Mouse (Mus musculus): ENCODE measurements around the gene Axdnd1. TPM values are rescaled to one million over a fixed set of nuclear protein-coding genes. Genes with fewer than 3 reads are reported as not detected.
A peak's percentile ranks its signal among the peaks of the same experiment; 100 is the strongest.
"Not testable (repeated sequence)": the region's sequence is repeated elsewhere in the genome, so short reads cannot be mapped to it uniquely, and the experiment has no call there.

The Axdnd1 gene
- total and polyA plus RNA-seq, 2 experiments from 2014 or later = 0.52 to 0.56 TPM

GRCm38 (mm10) chr1:156424054-156424453 lies 3.1 kb upstream of the Axdnd1 start:
- Histone ChIP-seq H3K27me3 (ENCODE audit: insufficient read depth, low read length) (no peaks in the 10 kb centered on the region), H3K27ac (ENCODE audit: low read depth, low read length) (no peak overlapping the region), H3K9me3 (ENCODE audit: low read length) (no peaks in the 10 kb centered on the region), H3K4me1 (ENCODE audit: insufficient read depth) (no peaks in the 10 kb centered on the region), H3K4me2 (ENCODE audit: low read depth) (no peak overlapping the region), H3K4me3 (ENCODE audit: low read depth, low read length) (no peak overlapping the region), H3K9ac (no peak overlapping the region), H3K36me3 (ENCODE audit: insufficient read depth) (no peaks in the 10 kb centered on the region)
- ATAC-seq (no peak), DNase-seq (no peak)
- 92% methylated on average over 3 of the region's 3 CpGs for WGBS
- TF ChIP-seq CTCF (IDR thresholded peaks at IDR 0.05; ENCODE audit: low read depth) = no peak

DNA sequence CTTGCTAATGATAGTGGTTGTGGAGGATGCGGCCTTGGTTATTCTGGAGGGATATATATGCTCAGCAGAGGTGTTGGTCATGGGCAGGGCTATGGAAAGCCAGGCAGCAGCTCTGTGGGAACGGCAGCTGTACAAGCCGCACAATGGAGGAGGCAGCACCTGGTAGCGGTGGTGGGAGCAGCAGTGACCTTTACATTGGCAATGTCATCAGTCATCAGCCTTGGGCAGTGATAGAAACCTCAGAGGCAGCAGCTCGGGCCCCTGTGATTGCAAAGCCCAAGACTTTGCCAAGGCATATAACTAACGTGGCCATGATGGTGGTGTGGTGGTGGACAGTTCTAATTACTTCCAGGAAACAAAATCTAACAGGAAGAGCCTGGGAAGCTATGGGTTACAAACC lies 2.5 kb upstream of the Axdnd1 start:
- TF ChIP-seq CTCF (IDR thresholded peaks at IDR 0.05; ENCODE audit: low read depth) = no peak
- WGBS = 90% methylated on average over 6 of the region's 6 CpGs
- Histone ChIP-seq H3K27me3 (ENCODE audit: insufficient read depth, low read length) (no peaks in the 10 kb centered on the region), H3K9me3 (ENCODE audit: low read length) (no peaks in the 10 kb centered on the region), H3K36me3 (ENCODE audit: insufficient read depth) (no peaks in the 10 kb centered on the region), H3K9ac (no peak overlapping the region), H3K4me1 (ENCODE audit: insufficient read depth) (no peaks in the 10 kb centered on the region), H3K4me2 (ENCODE audit: low read depth) (no peak overlapping the region), H3K4me3 (ENCODE audit: low read depth, low read length) (no peak overlapping the region), H3K27ac (ENCODE audit: low read depth, low read length) (no peak overlapping the region)
- no peak for DNase-seq
- ATAC-seq = no peak

DNA sequence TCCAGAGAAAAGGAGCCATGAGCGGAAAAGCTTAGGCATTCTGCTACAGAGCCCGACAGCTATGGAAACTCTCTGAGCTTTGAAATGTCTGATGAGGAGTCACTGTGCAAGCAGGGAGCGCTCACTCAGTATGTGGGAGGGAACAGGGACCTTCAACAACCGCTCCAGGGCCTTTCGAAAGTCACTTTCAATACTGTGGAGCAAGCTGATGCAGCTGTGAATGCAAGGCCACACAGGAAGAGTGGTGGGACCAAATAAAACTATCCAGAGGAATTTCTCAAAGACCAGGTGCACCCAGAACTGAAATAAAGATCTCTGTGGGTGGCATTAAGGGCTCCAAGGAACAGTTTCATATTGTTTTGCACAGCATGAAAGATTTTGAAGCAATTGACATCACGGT lies 1.9 kb upstream of the Axdnd1 start:
- WGBS = 73% methylated on average over 6 of the region's 6 CpGs
- Histone ChIP-seq H3K4me3 (ENCODE audit: low read depth, low read length) (no peak overlapping the region), H3K36me3 (ENCODE audit: insufficient read depth) (no peaks in the 10 kb centered on the region), H3K9me3 (ENCODE audit: low read length) (no peaks in the 10 kb centered on the region), H3K27me3 (ENCODE audit: insufficient read depth, low read length) (no peaks in the 10 kb centered on the region), H3K4me2 (ENCODE audit: low read depth) (no peak overlapping the region), H3K9ac (no peak overlapping the region), H3K27ac (ENCODE audit: low read depth, low read length) (no peak overlapping the region), H3K4me1 (ENCODE audit: insufficient read depth) (no peaks in the 10 kb centered on the region)
- no peak for DNase-seq
- ATAC-seq = no peak
- TF ChIP-seq CTCF (IDR thresholded peaks at IDR 0.05; ENCODE audit: low read depth) = no peak

- 57% methylated on average over 4 of the region's 4 CpGs for WGBS
- TF ChIP-seq CTCF (IDR thresholded peaks at IDR 0.05; ENCODE audit: low read depth) = peak; percentile 52
- Histone ChIP-seq H3K4me1 (ENCODE audit: insufficient read depth) (no peaks in the 10 kb centered on the region), H3K9me3 (ENCODE audit: low read length) (no peaks in the 10 kb centered on the region), H3K36me3 (ENCODE audit: insufficient read depth) (no peaks in the 10 kb centered on the region), H3K27ac (ENCODE audit: low read depth, low read length) (no peak overlapping the region), H3K9ac (no peak overlapping the region), H3K4me2 (ENCODE audit: low read depth) (no peak overlapping the region), H3K4me3 (ENCODE audit: low read depth, low read length) (no peak overlapping the region), H3K27me3 (ENCODE audit: insufficient read depth, low read length) (no peaks in the 10 kb centered on the region)
- ATAC-seq (no peak), DNase-seq (peak; percentile 40)
Observed at GRCm38 (mm10) chr1:156418170-156418569, 2.8 kb downstream of the Axdnd1 start.

GRCm38 (mm10) chr1:156408521-156408920 lies 12.4 kb downstream of the Axdnd1 start:
- DNase-seq = no peak
- H3K4me1 ChIP-seq (ENCODE audit: insufficient read depth) = no peaks in the 10 kb centered on the region
- no peaks in the 10 kb centered on the region for H3K27me3 ChIP-seq (ENCODE audit: insufficient read depth, low read length)
- no peak overlapping the region for H3K4me3 ChIP-seq (ENCODE audit: low read depth, low read length)
- H3K36me3 ChIP-seq (ENCODE audit: insufficient read depth) = no peaks in the 10 kb centered on the region
- H3K27ac ChIP-seq (ENCODE audit: low read depth, low read length) = no peak overlapping the region
- H3K4me2 ChIP-seq (ENCODE audit: low read depth) = no peak overlapping the region
- no peak for ATAC-seq
- H3K9ac ChIP-seq = no peak overlapping the region
- no peak for TF ChIP-seq CTCF (IDR thresholded peaks at IDR 0.05; ENCODE audit: low read depth)
- H3K9me3 ChIP-seq (ENCODE audit: low read length) = no peaks in the 10 kb centered on the region
- WGBS = 72% methylated on average over 4 of the region's 4 CpGs

GRCm38 (mm10) chr1:156408004-156408403 lies 13.0 kb downstream of the Axdnd1 start:
- WGBS = 73% methylated on average over 3 of the region's 3 CpGs
- Histone ChIP-seq H3K9me3 (ENCODE audit: low read length) (no peaks in the 10 kb centered on the region), H3K27ac (ENCODE audit: low read depth, low read length) (no peak overlapping the region), H3K27me3 (ENCODE audit: insufficient read depth, low read length) (no peaks in the 10 kb centered on the region), H3K9ac (no peak overlapping the region), H3K4me1 (ENCODE audit: insufficient read depth) (no peaks in the 10 kb centered on the region), H3K36me3 (ENCODE audit: insufficient read depth) (no peaks in the 10 kb centered on the region), H3K4me3 (ENCODE audit: low read depth, low read length) (no peak overlapping the region), H3K4me2 (ENCODE audit: low read depth) (no peak overlapping the region)
- ATAC-seq (no peak), DNase-seq (no peak)
- no peak for TF ChIP-seq CTCF (IDR thresholded peaks at IDR 0.05; ENCODE audit: low read depth)

GRCm38 (mm10) chr1:156403251-156403650 lies 17.7 kb downstream of the Axdnd1 start:
- TF ChIP-seq CTCF (IDR thresholded peaks at IDR 0.05; ENCODE audit: low read depth) = no peak
- no peaks in the 10 kb centered on the region for H3K27me3 ChIP-seq (ENCODE audit: insufficient read depth, low read length)
- no peaks in the 10 kb centered on the region for H3K9me3 ChIP-seq (ENCODE audit: low read length)
- ATAC-seq (no peak), DNase-seq (no peak)
- H3K36me3 ChIP-seq (ENCODE audit: insufficient read depth) = no peaks in the 10 kb centered on the region
- no peak overlapping the region for H3K27ac ChIP-seq (ENCODE audit: low read depth, low read length)
- no peaks in the 10 kb centered on the region for H3K4me1 ChIP-seq (ENCODE audit: insufficient read depth)
- H3K9ac ChIP-seq = no peak overlapping the region
- 40% methylated on average over 10 of the region's 10 CpGs for WGBS
- no peak overlapping the region for H3K4me2 ChIP-seq (ENCODE audit: low read depth)
- no peak overlapping the region for H3K4me3 ChIP-seq (ENCODE audit: low read depth, low read length)

DNA sequence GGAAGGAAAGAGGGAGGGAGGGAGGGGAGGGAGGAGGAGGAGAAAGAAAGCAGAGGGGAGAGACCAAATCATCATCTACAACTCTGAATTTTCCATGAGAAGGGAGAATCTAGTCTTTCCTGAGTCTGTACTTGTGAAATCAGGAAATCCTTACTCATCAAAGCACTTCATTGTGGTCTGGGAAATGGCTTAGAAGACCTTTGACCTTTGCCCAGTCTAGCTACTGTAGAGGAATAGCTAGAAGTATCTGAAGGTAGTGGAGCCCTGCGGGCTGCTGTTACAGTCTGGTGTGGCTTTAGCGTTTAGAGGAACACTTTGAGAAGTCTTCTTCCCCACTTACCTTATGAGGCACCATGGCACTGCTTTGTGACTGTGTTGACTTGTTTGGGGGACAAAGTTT lies 18.5 kb downstream of the Axdnd1 start:
- ATAC-seq = no peak
- H3K4me1 ChIP-seq (ENCODE audit: insufficient read depth) = no peaks in the 10 kb centered on the region

DNA sequence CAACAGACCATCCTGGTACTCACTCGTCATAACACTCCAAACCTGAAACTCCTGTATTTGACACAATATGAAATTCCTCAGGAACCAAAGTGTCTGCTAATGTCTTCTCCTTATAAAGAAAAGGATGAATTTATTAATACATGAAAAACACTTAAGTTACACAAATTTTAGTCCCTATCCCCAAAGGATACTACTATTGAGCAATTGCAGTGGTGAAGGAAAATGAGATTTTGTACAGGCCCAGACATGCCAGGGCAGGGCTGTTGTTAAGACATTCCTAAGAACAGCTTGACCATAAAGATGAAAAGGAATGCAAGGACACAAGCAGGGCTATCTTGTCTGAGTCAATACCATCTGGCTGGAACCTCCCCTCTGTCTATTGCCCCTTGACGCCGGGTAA lies 20.8 kb downstream of the Axdnd1 start:
- not testable (repeated sequence) for H3K4me2 ChIP-seq (ENCODE audit: low read depth); H3K4me1 ChIP-seq (ENCODE audit: insufficient read depth); H3K9me3 ChIP-seq (ENCODE audit: low read length); H3K27me3 ChIP-seq (ENCODE audit: insufficient read depth, low read length); DNase-seq; H3K27ac ChIP-seq (ENCODE audit: low read depth, low read length); H3K4me3 ChIP-seq (ENCODE audit: low read depth, low read length); ATAC-seq; H3K9ac ChIP-seq; H3K36me3 ChIP-seq (ENCODE audit: insufficient read depth)
- 91% methylated on average over 3 of the region's 3 CpGs for WGBS

More for the DNA sequence above, 18.5 kb downstream of the Axdnd1 start:
- Histone ChIP-seq H3K9me3 (ENCODE audit: low read length) (no peaks in the 10 kb centered on the region), H3K9ac (no peak overlapping the region), H3K4me2 (ENCODE audit: low read depth) (no peak overlapping the region), H3K4me3 (ENCODE audit: low read depth, low read length) (no peak overlapping the region), H3K27ac (ENCODE audit: low read depth, low read length) (no peak overlapping the region), H3K27me3 (ENCODE audit: insufficient read depth, low read length) (no peaks in the 10 kb centered on the region), H3K36me3 (ENCODE audit: insufficient read depth) (no peaks in the 10 kb centered on the region)
- 66% methylated on average over 2 of the region's 2 CpGs for WGBS
- DNase-seq = no peak
- no peak for TF ChIP-seq CTCF (IDR thresholded peaks at IDR 0.05; ENCODE audit: low read depth)

All from forebrain, postnatal 0 days (tissue).